8 mouse cellular contexts compared by ENCODE assay signal in genomic region chr15:97003851-97004524, GRCm38 (mm10). TPM values are rescaled to one million over a fixed set of nuclear protein-coding genes. Genes with fewer than 3 reads are reported as not detected.
DNase-seq lines count a peak whose midpoint lies in the region; ATAC-seq and TF ChIP-seq lines count a peak whose summit lies in the region.

No protein-coding gene starts in this region.

- no peaks in the 10 kb centered on the region for H3K9me3 ChIP-seq in liver, postnatal 0 days (ENCODE audit: low read length)

- no peak for TF ChIP-seq CTCF in Patski (IDR thresholded peaks at IDR 0.05)
- TF ChIP-seq CTCF in embryonic fibroblast, embryonic 13.5 days (IDR thresholded peaks at IDR 0.05; ENCODE audit: borderline replicate concordance, insufficient read depth, low read length) = no peak
- no peak for TF ChIP-seq CTCF in liver, postnatal 0 days (IDR thresholded peaks at IDR 0.05; ENCODE audit: low read depth)

- H3K4me1 ChIP-seq in embryonic fibroblast, embryonic 13.5 days (ENCODE audit: control insufficient read depth, insufficient read depth, low read length) = peaks cover 34% of the 10 kb centered on the region
- peaks cover 24% of the 10 kb centered on the region for H3K4me1 ChIP-seq in liver, postnatal 0 days (ENCODE audit: insufficient read depth)

- peak; percentile 73; the same call in 1 of the 2 replicates for TF ChIP-seq EP300 in liver, postnatal 0 days (IDR thresholded peaks at IDR 0.05; ENCODE audit: low read depth)

- TF ChIP-seq POLR2A in embryonic fibroblast, embryonic 13.5 days (IDR thresholded peaks at IDR 0.05; ENCODE audit: low read depth, low read length) = no peak

- H3K27ac ChIP-seq in embryonic fibroblast, embryonic 13.5 days (ENCODE audit: insufficient read depth, low read length) = peak overlapping the region; percentile 67
- peak overlapping the region; percentile 62 for H3K27ac ChIP-seq in liver, postnatal 0 days (ENCODE audit: low read depth)

- H3K4me2 ChIP-seq in liver, postnatal 0 days (ENCODE audit: low read depth, low read length) = no peak overlapping the region

- no peaks in the 10 kb centered on the region for H3K27me3 ChIP-seq in Patski
- H3K27me3 ChIP-seq in liver, postnatal 0 days (ENCODE audit: insufficient read depth, low read length) = no peaks in the 10 kb centered on the region

- no peak overlapping the region for H3K9ac ChIP-seq in liver, postnatal 0 days (replicated peaks)

- peak; percentile 85 for ATAC-seq in Patski
- ATAC-seq in liver, postnatal 0 days = peak; percentile 84; the same call in 1 of the 2 replicates
- no peak for ATAC-seq in activated CD4-positive, CD25-positive, alpha-beta regulatory T cell, adult 4 months

- peak; percentile 46 for DNase-seq in Patski (ENCODE audit: low read depth, low spot score)
- peak; percentile 63 for DNase-seq in heart, postnatal 4 days
- DNase-seq in liver, postnatal 0 days = no peak
- DNase-seq in left cerebral cortex, adult 18-20 months (ENCODE audit: low spot score in 2 of 2) = no peak
- no peak for DNase-seq in urinary bladder, postnatal 4 days (ENCODE audit: low spot score in 2 of 2)
- no peak for DNase-seq in right cerebral cortex, postnatal 10 days (ENCODE audit: low spot score in 2 of 2)

- CTCF ChIA-PET in Patski (lab: Charles Lee) = no interaction called here

- peaks cover 16% of the 10 kb centered on the region for H3K36me3 ChIP-seq in liver, postnatal 0 days (replicated peaks; ENCODE audit: insufficient read depth, low read length)

- WGBS in liver, postnatal 0 days (ENCODE audit: insufficient replicate concordance) = 56% methylated on average over 10 of the region's 10 CpGs

- POLR2A ChIA-PET in Patski (lab: Charles Lee) = no interaction called here

- in situ Hi-C loops in Patski (cut with MboI; ENCODE audit: low pct_unique_long_range_greater_than_20kb) = no loop called here

- H3K4me3 ChIP-seq in embryonic fibroblast, embryonic 13.5 days (ENCODE audit: insufficient read depth, low read length) = no peak overlapping the region
- H3K4me3 ChIP-seq in liver, postnatal 0 days (ENCODE audit: low read depth, low read length) = no peak overlapping the region

RNA-seq across cellular contexts. Expression of gene Slc38a4, which starts 51.8 kb away (rescaled TPM):
- polyA plus RNA-seq in Patski (2021) = 0.10 TPM
- 71.6 and 93.6 TPM in 2 replicates for polyA plus RNA-seq in embryonic fibroblast, embryonic 13.5 days (2011; ENCODE audit: insufficient read length, low read depth, missing spikeins)
- 10 to 100 TPM; 76.1 to 79.8 TPM for total RNA-seq in heart, postnatal 4 days (2021)
- polyA plus RNA-seq in liver, postnatal 0 days (2015; fragmentation: Nextera tagmentation; extraction: Ambion mirVana) = 295 and 302 TPM in 2 replicates
- not detected for polyA plus RNA-seq in activated CD4-positive, CD25-positive, alpha-beta regulatory T cell, adult 4 months (2017; shearing (Covaris generic))
- total RNA-seq in left cerebral cortex, adult 18-20 months (2021) = under 1 TPM; 0.74 to 0.84 TPM

Comparison
In these comparisons a context has a peak if more than half of its experiments do, and no peak if none do; other contexts are left out.
1. DNase-seq: peak in Patski (single experiment) and heart, postnatal 4 days (single experiment); none in liver, postnatal 0 days (single experiment), left cerebral cortex, adult 18-20 months (0 of 2), urinary bladder, postnatal 4 days (0 of 2) and right cerebral cortex, postnatal 10 days (0 of 2).
2. RNA of gene Slc38a4, which starts 51.8 kb away (polyA plus RNA-seq): 295 to 302 TPM in liver, postnatal 0 days and 71.6 to 93.6 TPM in embryonic fibroblast, embryonic 13.5 days; 0.10 TPM in Patski (single experiment) and not detected in activated CD4-positive, CD25-positive, alpha-beta regulatory T cell, adult 4 months; every median in the first group is over 10 times any median in the second.